Mouse (Mus musculus): ENCODE measurements around the gene Dtnbp1. TPM values are rescaled to one million over a fixed set of nuclear protein-coding genes. Genes with fewer than 3 reads are reported as not detected.

Gene Dtnbp1
- polyA plus RNA-seq, 1 experiment from 2014 or later: 93.0 TPM

- 92% methylated on average over 8 of the region's 8 CpGs for WGBS
- H3K4me1 ChIP-seq (replicated peaks; ENCODE audit: insufficient read depth, low read length): no peaks in the 10 kb centered on the region
These were observed 44.9 kb downstream of the Dtnbp1 start for GRCm38 (mm10) chr13:44957049-44957448.

GRCm38 (mm10) chr13:44955781-44956180 lies 46.2 kb downstream of the Dtnbp1 start:
- 98% methylated on average over 6 of the region's 6 CpGs for WGBS
- no peak overlapping the region for H3K9ac ChIP-seq (ENCODE audit: low read depth, low read length)
- H3K27ac ChIP-seq: no peak overlapping the region
- H3K4me2 ChIP-seq (ENCODE audit: low read length): no peak overlapping the region
- H3K4me1 ChIP-seq (replicated peaks; ENCODE audit: insufficient read depth, low read length): no peaks in the 10 kb centered on the region
- TF ChIP-seq CTCF (IDR thresholded peaks at IDR 0.05; ENCODE audit: low read depth): no peak
- ATAC-seq (replicated peaks; ENCODE audit: low FRiP score, low read depth): no peak
- H3K9me3 ChIP-seq (replicated peaks; ENCODE audit: low read length): no peaks in the 10 kb centered on the region
- no peak for DNase-seq (ENCODE audit: low spot score)
- no peak overlapping the region for H3K4me3 ChIP-seq (replicated peaks; ENCODE audit: low read depth, low read length)
- peaks cover 3% of the 10 kb centered on the region; the same call in 1 of the 2 replicates for H3K36me3 ChIP-seq (ENCODE audit: insufficient read depth, low read length)
- no peaks in the 10 kb centered on the region for H3K27me3 ChIP-seq (ENCODE audit: insufficient read depth, low read length)

More at GRCm38 (mm10) chr13:44957049-44957448, 44.9 kb downstream of the Dtnbp1 start:
- Histone ChIP-seq H3K9me3 (replicated peaks; ENCODE audit: low read length) (no peaks in the 10 kb centered on the region), H3K27me3 (ENCODE audit: insufficient read depth, low read length) (no peaks in the 10 kb centered on the region), H3K9ac (ENCODE audit: low read depth, low read length) (no peak overlapping the region), H3K27ac (no peak overlapping the region), H3K4me2 (ENCODE audit: low read length) (no peak overlapping the region), H3K36me3 (ENCODE audit: insufficient read depth, low read length) (no peaks in the 10 kb centered on the region; the same call in 1 of the 2 replicates), H3K4me3 (replicated peaks; ENCODE audit: low read depth, low read length) (no peak overlapping the region)
- no peak for TF ChIP-seq CTCF (IDR thresholded peaks at IDR 0.05; ENCODE audit: low read depth)
- no peak for ATAC-seq (replicated peaks; ENCODE audit: low FRiP score, low read depth)
- no peak for DNase-seq (ENCODE audit: low spot score)

- DNase-seq (ENCODE audit: low spot score) (no peak), ATAC-seq (replicated peaks; ENCODE audit: low FRiP score, low read depth) (no peak)
- 97% methylated on average over 1 of the region's 1 CpGs for WGBS
- no peak for TF ChIP-seq CTCF (IDR thresholded peaks at IDR 0.05; ENCODE audit: low read depth)
- Histone ChIP-seq H3K4me2 (ENCODE audit: low read length) (no peak overlapping the region), H3K4me3 (replicated peaks; ENCODE audit: low read depth, low read length) (no peak overlapping the region), H3K27me3 (ENCODE audit: insufficient read depth, low read length) (no peaks in the 10 kb centered on the region), H3K4me1 (replicated peaks; ENCODE audit: insufficient read depth, low read length) (no peaks in the 10 kb centered on the region), H3K9me3 (replicated peaks; ENCODE audit: low read length) (no peaks in the 10 kb centered on the region), H3K36me3 (ENCODE audit: insufficient read depth, low read length) (peaks cover 3% of the 10 kb centered on the region; the same call in 1 of the 2 replicates), H3K9ac (ENCODE audit: low read depth, low read length) (no peak overlapping the region), H3K27ac (no peak overlapping the region)
These were observed 47.7 kb downstream of the Dtnbp1 start for GRCm38 (mm10) chr13:44954232-44954568.

- ATAC-seq (replicated peaks; ENCODE audit: low FRiP score, low read depth): no peak
- no peak overlapping the region for H3K4me2 ChIP-seq (ENCODE audit: low read length)
- no peaks in the 10 kb centered on the region for H3K9me3 ChIP-seq (replicated peaks; ENCODE audit: low read length)
- 87% methylated on average over 8 of the region's 8 CpGs for WGBS
- no peak overlapping the region for H3K4me3 ChIP-seq (replicated peaks; ENCODE audit: low read depth, low read length)
- H3K36me3 ChIP-seq (ENCODE audit: insufficient read depth, low read length): peaks cover 3% of the 10 kb centered on the region; the same call in 1 of the 2 replicates
- H3K9ac ChIP-seq (ENCODE audit: low read depth, low read length): no peak overlapping the region
- no peaks in the 10 kb centered on the region for H3K4me1 ChIP-seq (replicated peaks; ENCODE audit: insufficient read depth, low read length)
- no peaks in the 10 kb centered on the region for H3K27me3 ChIP-seq (ENCODE audit: insufficient read depth, low read length)
- H3K27ac ChIP-seq: no peak overlapping the region
- no peak for DNase-seq (ENCODE audit: low spot score)
- no peak for TF ChIP-seq CTCF (IDR thresholded peaks at IDR 0.05; ENCODE audit: low read depth)
These were observed 48.3 kb downstream of the Dtnbp1 start for GRCm38 (mm10) chr13:44953546-44954231.

DNA sequence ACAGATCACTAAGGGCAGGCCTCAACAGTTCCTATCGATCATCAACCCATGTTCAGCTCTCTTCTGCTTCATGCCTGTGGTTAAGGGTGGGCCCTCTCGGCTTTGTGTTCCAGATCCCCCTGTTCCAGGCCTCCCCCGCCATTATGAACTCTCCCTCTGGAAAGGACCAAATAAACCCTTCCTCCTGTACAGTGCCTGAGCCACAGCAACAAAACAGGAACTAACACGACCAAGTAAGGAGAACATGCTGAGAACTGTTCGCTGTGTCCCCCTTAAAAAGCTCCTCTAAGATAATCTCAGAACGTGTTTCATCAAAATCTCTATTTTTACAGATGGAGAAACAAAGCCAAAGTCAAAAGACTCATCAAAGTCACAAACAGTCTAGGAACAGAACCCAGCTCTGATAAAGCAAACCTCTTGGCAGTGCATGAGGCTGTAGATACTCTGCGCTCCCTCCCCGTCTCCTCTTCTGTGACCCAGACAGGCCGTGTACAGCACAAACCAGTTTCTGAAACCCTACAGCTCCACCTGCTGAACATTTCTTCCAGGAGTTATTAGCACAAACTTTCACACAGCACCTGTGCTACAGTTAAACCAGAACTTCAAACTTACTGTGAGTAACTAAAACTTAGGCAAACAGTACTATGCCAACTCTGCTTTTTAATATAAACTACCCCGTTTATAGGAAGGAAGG lies 49.4 kb downstream of the Dtnbp1 start:
- Histone ChIP-seq H3K27me3 (ENCODE audit: insufficient read depth, low read length) (no peaks in the 10 kb centered on the region), H3K4me3 (replicated peaks; ENCODE audit: low read depth, low read length) (no peak overlapping the region), H3K36me3 (ENCODE audit: insufficient read depth, low read length) (peaks cover 3% of the 10 kb centered on the region; the same call in 1 of the 2 replicates), H3K27ac (no peak overlapping the region), H3K4me2 (ENCODE audit: low read length) (no peak overlapping the region), H3K9me3 (replicated peaks; ENCODE audit: low read length) (no peaks in the 10 kb centered on the region), H3K4me1 (replicated peaks; ENCODE audit: insufficient read depth, low read length) (no peaks in the 10 kb centered on the region), H3K9ac (ENCODE audit: low read depth, low read length) (no peak overlapping the region)
- 67% methylated on average over 10 of the region's 10 CpGs for WGBS
- ATAC-seq (replicated peaks; ENCODE audit: low FRiP score, low read depth) (no peak), DNase-seq (ENCODE audit: low spot score) (no peak)
- TF ChIP-seq CTCF (IDR thresholded peaks at IDR 0.05; ENCODE audit: low read depth): peak; percentile 51; the same call in 1 of the 2 replicates

- no peaks in the 10 kb centered on the region for H3K27me3 ChIP-seq (ENCODE audit: insufficient read depth, low read length)
- no peak for ATAC-seq (replicated peaks; ENCODE audit: low FRiP score, low read depth)
- no peak overlapping the region for H3K27ac ChIP-seq
- no peak overlapping the region for H3K9ac ChIP-seq (ENCODE audit: low read depth, low read length)
- WGBS: 85% methylated on average over 16 of the region's 16 CpGs
- no peaks in the 10 kb centered on the region for H3K4me1 ChIP-seq (replicated peaks; ENCODE audit: insufficient read depth, low read length)
- peaks cover 9% of the 10 kb centered on the region; the same call in 1 of the 2 replicates for H3K36me3 ChIP-seq (ENCODE audit: insufficient read depth, low read length)
- H3K4me2 ChIP-seq (ENCODE audit: low read length): no peak overlapping the region
- no peak for DNase-seq (ENCODE audit: low spot score)
- no peak for TF ChIP-seq CTCF (IDR thresholded peaks at IDR 0.05; ENCODE audit: low read depth)
- no peaks in the 10 kb centered on the region for H3K9me3 ChIP-seq (replicated peaks; ENCODE audit: low read length)
- no peak overlapping the region for H3K4me3 ChIP-seq (replicated peaks; ENCODE audit: low read depth, low read length)
These were observed 53.4 kb downstream of the Dtnbp1 start for GRCm38 (mm10) chr13:44948320-44949250.
